8 mouse cellular contexts compared by ENCODE assay signal in the genomic region with DNA sequence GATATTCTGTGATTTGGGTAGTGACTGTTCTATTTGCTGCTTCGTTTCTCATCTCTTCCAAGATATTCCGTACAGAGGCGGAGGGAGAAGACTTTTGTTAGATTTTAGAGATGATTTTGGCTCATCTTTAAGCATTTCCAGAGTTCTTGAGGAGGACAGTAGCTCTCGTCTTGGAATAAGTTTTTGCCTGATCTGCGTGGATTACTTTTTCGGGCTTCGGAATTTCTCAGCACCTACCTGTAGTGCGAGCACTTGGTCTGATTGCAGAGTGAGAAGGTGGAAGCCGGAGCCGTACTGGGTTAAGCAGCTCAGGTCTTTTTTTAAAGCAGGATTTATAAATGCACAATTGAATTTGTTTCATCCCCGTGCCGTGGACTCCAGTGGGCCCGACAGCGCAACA. TPM values are rescaled to one million over a fixed set of nuclear protein-coding genes. Genes with fewer than 3 reads are reported as not detected.
A peak's percentile ranks its signal among the peaks of the same experiment; 100 is the strongest.
DNase-seq lines count a peak whose midpoint lies in the region; ATAC-seq and TF ChIP-seq lines count a peak whose summit lies in the region.

No protein-coding gene starts in this region.

- no peak for TF ChIP-seq CTCF in G1E (IDR thresholded peaks at IDR 0.05; ENCODE audit: low read depth, low read length)
- TF ChIP-seq CTCF in heart, postnatal 0 days (IDR thresholded peaks at IDR 0.05; ENCODE audit: low read depth): no peak

- 16% methylated on average over 14 of the region's 14 CpGs for WGBS in heart, embryonic 12.5 days
- whole genome bisulfite sequencing in heart, postnatal 0 days: 15% methylated on average over 14 of the region's 14 CpGs

- no peak for TF ChIP-seq EP300 in heart, postnatal 0 days (IDR thresholded peaks at IDR 0.05; ENCODE audit: low read depth)

- no peak overlapping the region for H3K27ac ChIP-seq in heart, embryonic 12.5 days (ENCODE audit: poor library complexity, severe bottlenecking)
- H3K27ac ChIP-seq in heart, postnatal 0 days (ENCODE audit: low read depth): no peak overlapping the region

- no peak for DNase-seq in heart, adult 8-10 months (ENCODE audit: low spot score)
- no peak for DNase-seq in G1E (ENCODE audit: low spot score)
- no peak for DNase-seq in heart, postnatal 0 days (ENCODE audit: low spot score)
- peak; percentile 9 for DNase-seq in lung, postnatal 14 days
- no peak for DNase-seq in adrenal gland, adult 18-20 months (ENCODE audit: low spot score in 2 of 2)
- no peak for DNase-seq in adrenal gland, adult 8-10 months
- no peak for DNase-seq in natural killer cell, adult 2 months (ENCODE audit: low spot score in 2 of 2)

- peak overlapping the region; percentile 16; the same call in 1 of the 2 replicates for H3K9ac ChIP-seq in heart, embryonic 12.5 days
- H3K9ac ChIP-seq in heart, postnatal 0 days (replicated peaks; ENCODE audit: low read depth, low read length): no peak overlapping the region

- no peaks in the 10 kb centered on the region for H3K9me3 ChIP-seq in heart, embryonic 12.5 days (replicated peaks)
- no peaks in the 10 kb centered on the region for H3K9me3 ChIP-seq in G1E (replicated peaks)
- H3K9me3 ChIP-seq in heart, postnatal 0 days (replicated peaks; ENCODE audit: control insufficient read depth, low read length): no peaks in the 10 kb centered on the region

- H3K36me3 ChIP-seq in heart, embryonic 12.5 days: no peaks in the 10 kb centered on the region
- H3K36me3 ChIP-seq in G1E (replicated peaks): peaks cover 3% of the 10 kb centered on the region
- no peaks in the 10 kb centered on the region for H3K36me3 ChIP-seq in heart, postnatal 0 days (replicated peaks; ENCODE audit: control insufficient read depth, insufficient read depth, low read length)

- no peaks in the 10 kb centered on the region for H3K4me1 ChIP-seq in heart, embryonic 12.5 days (replicated peaks)
- H3K4me1 ChIP-seq in G1E (ENCODE audit: insufficient read depth, low read depth, low read length): peaks cover 42% of the 10 kb centered on the region
- H3K4me1 ChIP-seq in heart, postnatal 0 days (ENCODE audit: control insufficient read depth, insufficient read depth): no peaks in the 10 kb centered on the region

- no peak for ATAC-seq in heart, embryonic 12.5 days (ENCODE audit: insufficient number of reproducible peaks, low FRiP score)
- no peak for ATAC-seq in G1E (ENCODE audit: extremely low read depth, insufficient number of reproducible peaks, low FRiP score, poor library complexity, severe bottlenecking)
- no peak for ATAC-seq in heart, postnatal 0 days (ENCODE audit: insufficient read depth, low read depth)

- peak overlapping the region; percentile 37 for H3K4me3 ChIP-seq in heart, embryonic 12.5 days
- H3K4me3 ChIP-seq in G1E (ENCODE audit: low read depth, low read length): peak overlapping the region; percentile 76
- peak overlapping the region; percentile 34 for H3K4me3 ChIP-seq in heart, postnatal 0 days (ENCODE audit: low read depth, low read length)

- H3K4me2 ChIP-seq in heart, embryonic 12.5 days: peak overlapping the region; percentile 64
- H3K4me2 ChIP-seq in heart, postnatal 0 days (ENCODE audit: low read depth, low read length): peak overlapping the region; percentile 52

- H3K27me3 ChIP-seq in heart, embryonic 12.5 days (replicated peaks): peaks cover 10% of the 10 kb centered on the region
- H3K27me3 ChIP-seq in G1E (ENCODE audit: insufficient read depth, low read length): peaks cover 9% of the 10 kb centered on the region
- peaks cover 15% of the 10 kb centered on the region for H3K27me3 ChIP-seq in heart, postnatal 0 days (ENCODE audit: control insufficient read depth, insufficient read depth, low read length)

RNA-seq across cellular contexts. Expression of a gene that starts 0.3 kb away (rescaled TPM):
- polyA plus RNA-seq in heart, embryonic 12.5 days (2016; fragmentation: Nextera tagmentation; extraction: Ambion mirVana): 1.4 and 1.9 TPM in 2 replicates
- under 1 TPM; 0.34 to 0.91 (median 0.46) TPM for total RNA-seq in heart, adult 8-10 months (2022)
- total RNA-seq in G1E (2014; fragmentation: Nextera tagmentation): 28.4 and 31.1 TPM in 2 replicates
- 13.9 and 14.8 TPM in 2 replicates for total RNA-seq in G1E (2017)
- 5.4 and 8.7 TPM in 2 replicates for polyA plus RNA-seq in G1E (2012)
- 0.19 and 0.73 TPM in 2 replicates for total RNA-seq in heart, postnatal 0 days (2014; rRNA removed; ENCODE audit: low replicate concordance)
- polyA plus RNA-seq in heart, postnatal 0 days (2015; fragmentation: Nextera tagmentation; extraction: Ambion mirVana): 0.25 and 0.48 TPM in 2 replicates
- 1 to 10 TPM; 4.7 to 5.1 TPM for total RNA-seq in adrenal gland, adult 18-20 months (2021)
- 10 to 100 TPM in 2 of 4 experiments, 1 to 10 TPM in 2; 4.8 to 17.8 (median 10.7) TPM for total RNA-seq in adrenal gland, adult 8-10 months (2022)

RNA-seq across cellular contexts. Expression of a gene that starts 45.9 kb away (rescaled TPM):
- polyA plus RNA-seq in heart, embryonic 12.5 days (2016; fragmentation: Nextera tagmentation; extraction: Ambion mirVana): 0.13 and 0.15 TPM in 2 replicates
- under 1 TPM in 2 of 4 experiments, not detected in 2; 0.05 to 0.06 TPM for total RNA-seq in heart, adult 8-10 months (2022)
- total RNA-seq in G1E (2014; fragmentation: Nextera tagmentation) (0.45 TPM in 1 of 2 replicates, not detected in the other), G1E (2017) (0.05 and 0.06 TPM in 2 replicates)
- polyA plus RNA-seq in G1E (2012): not detected in 2 replicates
- total RNA-seq in heart, postnatal 0 days (2014; rRNA removed; ENCODE audit: low replicate concordance): not detected in 2 replicates
- polyA plus RNA-seq in heart, postnatal 0 days (2015; fragmentation: Nextera tagmentation; extraction: Ambion mirVana): 0.03 TPM in 1 of 2 replicates, not detected in the other
- total RNA-seq in adrenal gland, adult 18-20 months (2021): under 1 TPM; 0.06 to 0.07 TPM
- under 1 TPM in 2 of 4 experiments, not detected in 2; 0.27 to 0.49 TPM for total RNA-seq in adrenal gland, adult 8-10 months (2022)
